Mouse (Mus musculus) cerebellum, adult 8-10 months (tissue): Measurements from ENCODE around the gene Tmem239.
"Not testable (repeated sequence)": the region's sequence is repeated elsewhere in the genome, so short reads cannot be mapped to it uniquely, and the experiment has no call there.

Source experiments
- DNase-seq: peaks from one replicate; pipeline ENCODE4 v3.0.0; 2022

The Tmem239 gene

GRCm38 (mm10) chr2:130406178-130406577, at the start of gene Tmem239:
Tmem239 (plus strand) TSS chr2:130406478.
- DNase-seq = no peak

GRCm38 (mm10) chr2:130357551-130357950, 48.7 kb upstream of the Tmem239 start:
- DNase-seq = no peak

DNA sequence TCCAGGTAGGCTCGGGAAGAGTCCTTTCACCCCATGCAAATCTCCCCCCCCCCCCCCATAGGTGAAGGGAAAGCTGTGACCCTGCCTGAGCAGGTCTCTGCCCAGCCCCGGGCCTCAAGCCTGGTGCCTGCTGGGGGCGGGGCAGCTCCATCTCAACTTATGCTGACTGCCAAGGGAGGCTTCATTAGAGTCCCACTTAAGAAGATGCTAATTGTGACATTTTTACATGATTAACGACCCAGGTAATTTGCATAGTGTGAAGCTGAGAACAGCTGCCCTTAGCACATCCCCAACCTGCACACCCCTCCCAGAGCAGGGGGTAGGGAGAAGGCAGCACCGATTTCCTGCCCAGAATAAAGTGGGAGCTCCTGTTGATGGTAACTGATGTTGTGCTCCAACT, 47.4 kb upstream of the Tmem239 start:
- no peak for DNase-seq

- DNase-seq = no peak
Measured at GRCm38 (mm10) chr2:130362511-130363026, 43.7 kb upstream of the Tmem239 start.

- no peak for DNase-seq
Measured at GRCm38 (mm10) chr2:130365211-130366094, 40.8 kb upstream of the Tmem239 start.

DNA sequence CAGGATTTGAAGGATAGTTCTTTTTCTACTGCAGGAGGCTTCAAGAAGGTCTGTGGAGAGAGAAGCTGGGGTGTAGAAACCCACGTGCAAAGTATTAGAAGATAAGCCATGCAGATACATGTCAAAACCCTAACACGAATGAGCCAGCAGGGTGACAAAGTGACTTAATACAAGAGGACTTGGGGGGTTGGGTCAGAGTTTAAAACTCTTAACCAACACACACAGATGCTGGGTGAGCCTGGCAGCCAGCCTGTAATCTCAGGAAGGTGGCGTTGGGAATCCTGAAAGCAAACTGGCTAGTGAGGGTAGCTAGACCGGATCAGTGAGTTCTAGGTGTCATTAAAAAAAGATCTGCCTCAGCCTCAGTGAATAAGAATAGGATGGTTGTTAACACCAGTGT, 38.9 kb upstream of the Tmem239 start:
- no peak for DNase-seq

DNA sequence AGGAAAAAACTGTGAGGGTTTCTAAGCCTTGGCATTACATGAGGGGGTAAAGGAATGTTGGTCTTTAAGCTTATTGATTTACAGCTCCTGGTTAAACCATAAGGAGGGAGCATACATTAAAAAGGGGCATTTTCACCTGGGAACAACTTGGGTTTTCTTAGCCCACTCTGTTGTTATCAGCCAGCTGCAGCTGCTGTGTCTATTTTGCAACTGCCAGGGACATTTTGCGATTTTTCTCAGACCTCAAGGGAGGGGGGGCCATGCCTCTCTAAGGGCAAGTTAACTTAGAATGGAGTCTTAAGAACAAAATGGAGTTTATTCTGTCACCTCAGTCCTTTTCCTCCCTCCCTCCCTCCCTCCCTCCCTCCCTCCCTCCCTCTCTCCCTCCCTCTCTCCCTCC, 33.3 kb upstream of the Tmem239 start:
- not testable (repeated sequence) for DNase-seq

- DNase-seq = no peak
Measured at GRCm38 (mm10) chr2:130374951-130375350, 31.3 kb upstream of the Tmem239 start.

GRCm38 (mm10) chr2:130383205-130383604, 23.1 kb upstream of the Tmem239 start:
- DNase-seq = no peak

DNA sequence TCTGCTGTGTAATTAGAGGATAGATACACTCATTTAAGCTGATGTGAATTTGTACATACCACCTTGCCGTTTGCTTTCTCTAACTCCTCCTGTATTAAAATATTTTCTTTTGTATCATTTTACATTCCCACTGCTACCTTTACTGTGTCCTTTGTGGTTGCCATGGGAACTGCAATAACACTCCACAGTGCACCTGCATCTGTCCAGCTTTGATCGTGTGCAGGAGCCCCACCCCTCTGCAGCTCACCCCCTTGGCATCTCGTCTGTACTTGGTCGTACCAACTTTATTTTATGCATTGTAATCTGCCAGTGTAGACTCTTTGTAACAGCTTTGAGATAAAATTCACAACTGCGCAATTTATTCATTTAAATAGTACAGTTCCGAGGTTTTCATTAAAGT, 22.4 kb upstream of the Tmem239 start:
- DNase-seq = no peak

GRCm38 (mm10) chr2:130386212-130386611, 20.1 kb upstream of the Tmem239 start:
- DNase-seq = no peak

- DNase-seq = no peak
Measured at GRCm38 (mm10) chr2:130388796-130389195, 17.5 kb upstream of the Tmem239 start.

DNA sequence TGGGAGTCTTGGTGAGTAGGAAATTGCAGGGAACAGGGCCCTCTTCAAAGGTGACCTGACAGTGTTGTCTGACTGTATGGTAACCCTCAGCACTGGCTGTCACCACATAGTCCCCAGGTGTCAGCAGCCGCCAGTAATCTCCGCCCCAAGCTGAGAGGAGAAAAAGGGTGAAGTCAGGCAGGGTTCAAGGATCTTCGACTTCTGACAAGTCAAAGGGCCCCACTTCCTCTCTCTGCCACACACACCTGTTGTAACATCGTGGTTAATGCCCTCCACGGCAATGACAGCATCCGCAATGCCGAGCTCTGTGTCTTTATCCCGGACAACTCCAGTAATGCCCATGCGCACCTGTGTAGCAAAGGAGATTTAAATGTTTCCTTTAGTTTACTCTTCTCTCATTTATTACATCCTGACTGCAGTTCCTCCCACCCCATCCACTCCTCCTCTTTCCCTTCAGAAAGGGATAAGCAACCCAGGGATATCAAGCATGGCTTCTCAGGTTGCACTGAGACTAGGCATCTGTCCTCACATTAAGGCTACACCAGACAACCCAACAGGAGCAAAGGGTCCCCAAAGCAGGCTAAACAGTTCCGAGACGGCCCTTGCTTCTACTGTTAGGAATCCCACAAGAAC, 15.2 kb upstream of the Tmem239 start:
- DNase-seq = no peak

DNA sequence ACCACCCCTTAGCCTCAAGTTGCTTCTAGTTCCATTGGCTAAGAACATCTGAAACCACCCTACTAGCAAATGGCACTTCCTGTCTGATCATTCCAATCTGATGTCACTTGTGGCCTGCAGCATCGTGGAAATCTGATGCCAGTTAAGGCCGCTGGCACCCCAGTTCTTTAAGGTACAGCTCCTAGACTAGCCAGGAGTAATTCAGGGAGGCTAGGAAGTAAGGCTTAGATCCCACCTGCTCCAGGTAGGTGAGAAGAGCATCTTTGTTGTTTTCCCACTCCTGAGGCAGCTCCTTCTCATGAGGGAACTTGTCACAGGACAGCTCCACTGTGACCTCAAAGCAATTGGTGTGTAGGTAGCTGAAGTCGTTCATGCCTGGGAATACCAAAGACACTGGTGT, 13.4 kb upstream of the Tmem239 start:
- DNase-seq = no peak

GRCm38 (mm10) chr2:130395696-130396095, 10.6 kb upstream of the Tmem239 start:
- no peak for DNase-seq

DNA sequence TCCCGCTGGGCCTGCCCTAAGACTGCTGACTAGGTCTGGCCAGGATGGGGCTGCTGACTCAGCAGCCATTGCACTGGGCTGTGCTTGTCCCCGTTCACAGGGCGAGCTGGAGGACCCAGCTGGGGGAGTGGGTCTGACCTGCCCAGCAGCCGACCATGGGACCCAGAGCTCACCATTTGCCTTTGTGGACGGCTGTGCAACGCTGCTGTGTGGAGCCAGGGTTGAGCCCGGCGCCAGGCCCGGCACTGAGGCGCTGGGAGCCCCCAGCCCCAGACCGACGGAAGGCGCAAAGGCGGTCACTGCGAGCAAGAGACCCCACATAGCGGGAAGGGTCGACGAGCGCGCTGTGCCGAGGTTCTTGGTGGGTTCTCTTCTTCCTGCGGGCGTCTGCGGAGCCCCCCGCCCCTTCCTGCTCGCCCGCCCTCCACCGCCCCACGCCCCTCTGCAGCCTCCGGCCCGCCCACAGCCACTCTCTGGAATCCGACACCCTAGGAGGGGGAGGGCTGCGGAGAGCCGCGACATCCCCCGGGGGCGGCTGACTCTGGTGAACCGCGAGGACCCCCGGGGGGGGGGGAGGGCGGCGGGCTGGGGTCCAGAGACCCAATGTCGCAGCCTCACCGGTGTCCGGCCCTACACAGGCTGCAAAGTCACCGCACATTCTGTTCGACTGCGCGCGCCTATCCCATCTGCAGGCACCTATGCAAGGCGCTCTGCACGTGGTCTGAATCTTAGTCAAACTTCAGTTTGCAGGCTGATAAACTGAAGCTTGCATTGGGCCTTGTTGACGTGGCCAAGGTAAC, 8.9 kb upstream of the Tmem239 start, which contains the start of gene Cpxm1:
TSS of gene Cpxm1 (minus strand) at position 389 of the 800 bp plus-strand sequence.
- DNase-seq = no peak

- peak; percentile 11 for DNase-seq
Measured at GRCm38 (mm10) chr2:130398091-130398490, 8.2 kb upstream of the Tmem239 start.

DNA sequence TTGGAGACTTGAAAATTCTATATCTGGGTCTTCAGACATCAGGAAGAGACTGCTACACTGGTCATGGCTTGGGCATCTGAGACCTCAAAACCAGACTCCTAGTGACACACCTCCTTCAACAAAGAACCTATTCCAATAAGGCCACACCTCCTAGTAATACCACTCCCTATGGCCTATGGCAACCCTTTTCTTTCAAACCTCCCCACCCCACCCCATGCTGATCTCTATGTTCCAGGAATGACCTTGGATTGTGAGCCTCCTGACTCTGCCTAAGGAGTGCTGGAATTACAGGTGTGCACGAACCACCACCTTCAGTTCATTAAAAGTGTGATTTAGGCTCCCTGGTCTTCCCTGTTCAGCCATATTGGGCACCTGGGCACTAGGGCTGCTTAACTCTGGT, 6.2 kb upstream of the Tmem239 start:
- no peak for DNase-seq

GRCm38 (mm10) chr2:130401891-130402290, 4.4 kb upstream of the Tmem239 start:
- DNase-seq = no peak

- no peak for DNase-seq
Measured at GRCm38 (mm10) chr2:130404939-130405338, 1.3 kb upstream of the Tmem239 start, which contains the start of the genes Gm28372 and 1700020A23Rik. Gm28372 (plus strand) TSS chr2:130405239. 1700020A23Rik (plus strand) TSS chr2:130405259.

GRCm38 (mm10) chr2:130408194-130408593, 1.9 kb downstream of the Tmem239 start:
- DNase-seq = no peak

GRCm38 (mm10) chr2:130411558-130412495, 5.5 kb downstream of the Tmem239 start:
- peak; percentile 84 for DNase-seq
